ENCODE assay signal across 8 mouse cellular contexts in the genomic region with DNA sequence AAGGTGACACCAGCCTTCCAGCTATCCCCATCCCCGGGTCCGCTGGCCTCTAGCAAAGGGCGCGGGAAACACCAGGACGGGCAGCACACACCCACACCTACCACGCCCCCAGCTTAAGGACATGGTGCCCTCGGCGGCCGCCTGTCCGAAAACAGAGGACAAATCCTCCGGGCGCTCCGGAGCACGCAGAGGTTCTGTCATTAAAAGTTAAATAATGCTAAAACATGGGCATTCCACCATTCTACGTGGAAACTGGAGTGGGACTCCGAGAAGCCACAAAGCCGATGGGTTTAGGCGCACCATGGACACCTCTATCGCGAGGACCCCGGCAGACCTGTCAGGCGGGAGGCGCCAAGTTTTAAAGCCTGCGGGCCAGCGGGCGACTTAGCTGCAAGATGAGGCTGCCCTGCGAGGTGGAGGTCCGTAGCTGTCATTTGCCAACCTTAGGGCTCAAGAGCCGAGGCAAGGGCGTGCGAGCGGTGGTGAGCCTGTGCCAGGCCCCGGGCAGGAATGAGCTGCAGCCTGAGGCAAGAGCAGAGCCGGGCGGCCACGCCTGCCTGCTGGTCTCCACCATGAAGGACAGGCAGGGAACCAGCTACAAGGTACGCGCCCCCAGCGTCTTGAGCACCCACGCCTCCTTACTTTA. TPM values are rescaled to one million over a fixed set of nuclear protein-coding genes. Genes with fewer than 3 reads are reported as not detected.
DNase-seq lines count a peak whose midpoint lies in the region; ATAC-seq and TF ChIP-seq lines count a peak whose summit lies in the region.

Gene Lrr1, plus strand, starts transcription at position 354 of the 646 bp plus-strand sequence.

- H3K9me3 ChIP-seq in forebrain, embryonic 14.5 days (replicated peaks; ENCODE audit: control insufficient read depth, low read length) = no peaks in the 10 kb centered on the region
- no peaks in the 10 kb centered on the region for H3K9me3 ChIP-seq in liver, postnatal 0 days (ENCODE audit: low read length)
- H3K9me3 ChIP-seq in neural tube, embryonic 13.5 days = no peaks in the 10 kb centered on the region

- peak within 1 kb of the TSS; percentile 81 for H3K4me2 ChIP-seq in forebrain, embryonic 14.5 days (ENCODE audit: low read length)
- peak within 1 kb of the TSS; percentile 99 for H3K4me2 ChIP-seq in liver, postnatal 0 days (ENCODE audit: low read depth, low read length)
- H3K4me2 ChIP-seq in neural tube, embryonic 13.5 days = peak within 1 kb of the TSS; percentile 95

- peak within 1 kb of the TSS; percentile 63 for H3K4me3 ChIP-seq in forebrain, embryonic 14.5 days (ENCODE audit: low read depth, low read length)
- peak within 1 kb of the TSS; percentile 93 for H3K4me3 ChIP-seq in liver, postnatal 0 days (ENCODE audit: low read depth, low read length)
- peak within 1 kb of the TSS; percentile 64 for H3K4me3 ChIP-seq in neural tube, embryonic 13.5 days

- H3K4me1 ChIP-seq in forebrain, embryonic 14.5 days (ENCODE audit: control insufficient read depth, insufficient read depth, low read length) = peaks cover 4% of the 10 kb centered on the region; the same call in 1 of the 2 replicates
- peaks cover 8% of the 10 kb centered on the region for H3K4me1 ChIP-seq in liver, postnatal 0 days (ENCODE audit: insufficient read depth)
- H3K4me1 ChIP-seq in neural tube, embryonic 13.5 days (replicated peaks) = peaks cover 13% of the 10 kb centered on the region

- under 1% methylated on average over 40 of the region's 40 CpGs for WGBS in forebrain, embryonic 14.5 days
- under 1% methylated on average over 40 of the region's 40 CpGs for WGBS in liver, postnatal 0 days (ENCODE audit: insufficient replicate concordance)
- WGBS in neural tube, embryonic 13.5 days = under 1% methylated on average over 40 of the region's 40 CpGs

- peak within 1 kb of the TSS; percentile 48; the same call in 1 of the 2 replicates for H3K27ac ChIP-seq in forebrain, embryonic 14.5 days (ENCODE audit: low read depth, low read length)
- H3K27ac ChIP-seq in liver, postnatal 0 days (ENCODE audit: low read depth) = peak within 1 kb of the TSS; percentile 80
- peak within 1 kb of the TSS; percentile 63; the same call in 1 of the 2 replicates for H3K27ac ChIP-seq in neural tube, embryonic 13.5 days (replicated peaks)

- H3K36me3 ChIP-seq in forebrain, embryonic 14.5 days (ENCODE audit: control insufficient read depth, insufficient read depth, low read length) = 0 out of 2 replicates have a peak, but pooled peaks cover 3% of the 10 kb centered on the region
- H3K36me3 ChIP-seq in liver, postnatal 0 days (replicated peaks; ENCODE audit: insufficient read depth, low read length) = no peaks in the 10 kb centered on the region; the same call in 1 of the 2 replicates
- H3K36me3 ChIP-seq in neural tube, embryonic 13.5 days = no peaks in the 10 kb centered on the region

- H3K9ac ChIP-seq in forebrain, embryonic 14.5 days (ENCODE audit: low read length) = peak within 1 kb of the TSS; percentile 74
- peak within 1 kb of the TSS; percentile 79 for H3K9ac ChIP-seq in liver, postnatal 0 days (replicated peaks)
- H3K9ac ChIP-seq in neural tube, embryonic 13.5 days = peak within 1 kb of the TSS; percentile 75

- ATAC-seq in forebrain, embryonic 14.5 days = peak; percentile 94
- ATAC-seq in liver, postnatal 0 days = peak; percentile 96
- ATAC-seq in neural tube, embryonic 13.5 days (ENCODE audit: low read depth) = peak; percentile 96

- DNase-seq in ES-CJ7 (ENCODE audit: low read depth, low spot score) = peak; percentile 75
- DNase-seq in cerebellum, adult 11 months = peak; percentile 84
- DNase-seq in forebrain, embryonic 14.5 days (ENCODE audit: low spot score) = peak; percentile 89
- peak; percentile 87 to 90 for DNase-seq in heart, postnatal 14 days
- DNase-seq in layer of hippocampus, adult 11-12 months (ENCODE audit: low spot score) = peak; percentile 89
- DNase-seq in liver, postnatal 0 days = peak; percentile 89
- peak; percentile 63 for DNase-seq in telencephalon, adult 2 months (ENCODE audit: low read depth, low spot score)

- intact Hi-C loops in heart, postnatal 14 days (cut with DNase I) = no loop called here

- no peaks in the 10 kb centered on the region for H3K27me3 ChIP-seq in forebrain, embryonic 14.5 days (replicated peaks; ENCODE audit: control insufficient read depth, insufficient read depth, low read length)
- H3K27me3 ChIP-seq in liver, postnatal 0 days (ENCODE audit: insufficient read depth, low read length) = no peaks in the 10 kb centered on the region
- H3K27me3 ChIP-seq in neural tube, embryonic 13.5 days = no peaks in the 10 kb centered on the region

- TF ChIP-seq CTCF in liver, postnatal 0 days (IDR thresholded peaks at IDR 0.05; ENCODE audit: low read depth) = no peak

- peak; percentile 94 for TF ChIP-seq EP300 in liver, postnatal 0 days (IDR thresholded peaks at IDR 0.05; ENCODE audit: low read depth)

RNA-seq across cellular contexts. Expression of gene Lrr1, which starts in this region (rescaled TPM):
- polyA plus RNA-seq in forebrain, embryonic 14.5 days (2014; fragmentation: Nextera tagmentation; extraction: Ambion mirVana) = 12.6 and 15.8 TPM in 2 replicates
- 1 to 10 TPM in 1 of 2 experiments, not detected in 1; 1.0 TPM for total RNA-seq in heart, postnatal 14 days (2021)
- polyA plus RNA-seq in liver, postnatal 0 days (2015; fragmentation: Nextera tagmentation; extraction: Ambion mirVana) = 8.8 and 9.6 TPM in 2 replicates
- 5.1 and 6.0 TPM in 2 replicates for polyA plus RNA-seq in neural tube, embryonic 13.5 days (2015; fragmentation: Nextera tagmentation; extraction: Ambion mirVana)

Comparison
In these comparisons a context has a peak if more than half of its experiments do, and no peak if none do; other contexts are left out.
1. Peak in every context shown above with its lines: DNase-seq, ATAC-seq, H3K4me3 ChIP-seq and H3K27ac ChIP-seq.